ENCODE assay signal across 21 mouse cellular contexts in genomic region chr7:93454071-93454470, GRCm38 (mm10).
DNase-seq lines count a peak whose midpoint lies in the region; ATAC-seq and TF ChIP-seq lines count a peak whose summit lies in the region.
"Had no signal": no experiment of that assay in that cellular context is flagged by ENCODE, and none has a peak within 500 bp of the region (broad histone marks: within the 10 kb centered on the region; RNA-seq: fewer than 3 reads in every experiment).

No protein-coding gene starts in this region.

- no peaks in the 10 kb centered on the region for H3K9me3 ChIP-seq in forebrain, embryonic 14.5 days (replicated peaks; ENCODE audit: control insufficient read depth, low read length)
- no peaks in the 10 kb centered on the region for H3K9me3 ChIP-seq in forebrain, postnatal 0 days (ENCODE audit: low read length)
- H3K9me3 ChIP-seq in forebrain, embryonic 16.5 days (ENCODE audit: control insufficient read depth, low read length) = no peaks in the 10 kb centered on the region
- H3K9me3 ChIP-seq in forebrain, embryonic 10.5 days = no peaks in the 10 kb centered on the region
- H3K9me3 ChIP-seq: embryonic facial prominence, embryonic 13.5 days; embryonic facial prominence, embryonic 15.5 days had no signal

- H3K27me3 ChIP-seq in forebrain, embryonic 14.5 days (replicated peaks; ENCODE audit: control insufficient read depth, insufficient read depth, low read length) = no peaks in the 10 kb centered on the region
- no peaks in the 10 kb centered on the region for H3K27me3 ChIP-seq in forebrain, postnatal 0 days (ENCODE audit: insufficient read depth, low read length)
- H3K27me3 ChIP-seq in forebrain, embryonic 16.5 days (replicated peaks; ENCODE audit: control insufficient read depth, insufficient read depth, low read length) = no peaks in the 10 kb centered on the region
- no peaks in the 10 kb centered on the region for H3K27me3 ChIP-seq in forebrain, embryonic 10.5 days (ENCODE audit: poor library complexity, severe bottlenecking)
- H3K27me3 ChIP-seq: embryonic facial prominence, embryonic 13.5 days; embryonic facial prominence, embryonic 15.5 days; Patski had no signal

- TF ChIP-seq CTCF in forebrain, postnatal 0 days (IDR thresholded peaks at IDR 0.05; ENCODE audit: low read depth) = no peak
- no peak for TF ChIP-seq CTCF in brain, embryonic 14.5 days (IDR thresholded peaks at IDR 0.05; ENCODE audit: borderline replicate concordance, extremely low read depth, insufficient read depth, insufficient read length)

- no peak overlapping the region for H3K27ac ChIP-seq in forebrain, embryonic 14.5 days (ENCODE audit: low read depth, low read length)
- H3K27ac ChIP-seq in forebrain, postnatal 0 days (ENCODE audit: low read depth, low read length) = no peak overlapping the region
- no peak overlapping the region for H3K27ac ChIP-seq in forebrain, embryonic 16.5 days (ENCODE audit: low read length)
- no peak overlapping the region for H3K27ac ChIP-seq in forebrain, embryonic 10.5 days
- H3K27ac ChIP-seq: embryonic facial prominence, embryonic 13.5 days; embryonic facial prominence, embryonic 15.5 days had no signal

- no peak for TF ChIP-seq POLR2A in brain, embryonic 14.5 days (IDR thresholded peaks at IDR 0.05; ENCODE audit: borderline replicate concordance, extremely low read depth, insufficient read depth, insufficient read length, poor library complexity, severe bottlenecking)

- H3K4me1 ChIP-seq in forebrain, embryonic 14.5 days (ENCODE audit: control insufficient read depth, insufficient read depth, low read length) = no peaks in the 10 kb centered on the region
- H3K4me1 ChIP-seq in forebrain, postnatal 0 days (ENCODE audit: insufficient read depth) = no peaks in the 10 kb centered on the region
- H3K4me1 ChIP-seq in forebrain, embryonic 16.5 days (replicated peaks; ENCODE audit: control insufficient read depth, insufficient read depth, low read length) = no peaks in the 10 kb centered on the region
- no peaks in the 10 kb centered on the region for H3K4me1 ChIP-seq in forebrain, embryonic 10.5 days
- H3K4me1 ChIP-seq: embryonic facial prominence, embryonic 13.5 days; embryonic facial prominence, embryonic 15.5 days had no signal

- no peak overlapping the region for H3K4me2 ChIP-seq in forebrain, embryonic 14.5 days (ENCODE audit: low read length)
- H3K4me2 ChIP-seq in forebrain, postnatal 0 days (ENCODE audit: low read depth) = no peak overlapping the region
- H3K4me2 ChIP-seq in forebrain, embryonic 16.5 days (ENCODE audit: low read length) = no peak overlapping the region
- H3K4me2 ChIP-seq: embryonic facial prominence, embryonic 13.5 days; embryonic facial prominence, embryonic 15.5 days had no signal

- no peak overlapping the region for H3K4me3 ChIP-seq in forebrain, embryonic 14.5 days (ENCODE audit: low read depth, low read length)
- no peak overlapping the region for H3K4me3 ChIP-seq in forebrain, postnatal 0 days (ENCODE audit: low read depth, low read length)
- H3K4me3 ChIP-seq in forebrain, embryonic 16.5 days (replicated peaks; ENCODE audit: low read length) = no peak overlapping the region
- H3K4me3 ChIP-seq in forebrain, embryonic 10.5 days = no peak overlapping the region
- H3K4me3 ChIP-seq: embryonic facial prominence, embryonic 13.5 days; embryonic facial prominence, embryonic 15.5 days; erythroblast, embryonic 14.5 days had no signal

- no peak overlapping the region for H3K9ac ChIP-seq in forebrain, embryonic 14.5 days (ENCODE audit: low read length)
- no peak overlapping the region for H3K9ac ChIP-seq in forebrain, postnatal 0 days
- H3K9ac ChIP-seq in forebrain, embryonic 16.5 days (replicated peaks; ENCODE audit: low read depth, low read length) = no peak overlapping the region
- H3K9ac ChIP-seq: embryonic facial prominence, embryonic 13.5 days; embryonic facial prominence, embryonic 15.5 days had no signal

- no peak for ATAC-seq in forebrain, embryonic 14.5 days
- ATAC-seq in forebrain, postnatal 0 days = no peak
- ATAC-seq in forebrain, embryonic 16.5 days = peak; percentile 63
- ATAC-seq: activated CD4-positive, CD25-positive, alpha-beta regulatory T cell, adult 4 months; Patski had no signal

- peak; percentile 54 for DNase-seq in forebrain, embryonic 14.5 days (ENCODE audit: low spot score)
- no peak for DNase-seq in forebrain, postnatal 0 days
- DNase-seq in forebrain, embryonic 10.5 days (ENCODE audit: extremely low spot score, low spot score) = no peak
- peak; percentile 63 for DNase-seq in brain, embryonic 14.5 days (ENCODE audit: low read depth)
- DNase-seq in ovary, postnatal 36 days (ENCODE audit: low spot score) = no peak
- DNase-seq: adrenal gland, adult 8-10 months; adrenal gland, postnatal 14 days; adrenal gland, postnatal 36 days; cerebellum, adult 11 months; cerebellum, adult 18-20 months; cerebellum, adult 8-10 months; cerebellum, adult 9-11 months; cerebellum, postnatal 14 days; cerebellum, postnatal 36 days; embryo, embryonic 11 days had no signal

- WGBS in forebrain, embryonic 14.5 days = 64% methylated on average over 1 of the region's 1 CpGs
- 59% methylated on average over 1 of the region's 1 CpGs for WGBS in forebrain, postnatal 0 days
- WGBS in forebrain, embryonic 16.5 days = 58% methylated on average over 1 of the region's 1 CpGs
- WGBS in forebrain, embryonic 10.5 days = 83% methylated on average over 1 of the region's 1 CpGs

- no peaks in the 10 kb centered on the region for H3K36me3 ChIP-seq in forebrain, embryonic 14.5 days (ENCODE audit: control insufficient read depth, insufficient read depth, low read length)
- no peaks in the 10 kb centered on the region for H3K36me3 ChIP-seq in forebrain, postnatal 0 days (ENCODE audit: insufficient read depth)
- no peaks in the 10 kb centered on the region for H3K36me3 ChIP-seq in forebrain, embryonic 16.5 days (ENCODE audit: control insufficient read depth, insufficient read depth)
- H3K36me3 ChIP-seq in forebrain, embryonic 10.5 days (replicated peaks) = no peaks in the 10 kb centered on the region
- H3K36me3 ChIP-seq: embryonic facial prominence, embryonic 13.5 days; embryonic facial prominence, embryonic 15.5 days had no signal

Comparison
In these comparisons a context has a peak if more than half of its experiments do, and no peak if none do; other contexts are left out.
1. DNase-seq: peak in forebrain, embryonic 14.5 days (single experiment) and brain, embryonic 14.5 days (single experiment); none in forebrain, postnatal 0 days (single experiment), forebrain, embryonic 10.5 days (single experiment) and ovary, postnatal 36 days (single experiment).